Mouse (Mus musculus) kidney, adult 9 months (tissue): ENCODE measurements around the gene Usp19.

Experiments used
- DNase-seq: peaks from one replicate; pipeline ENCODE4 v3.0.0; 2022

The Usp19 gene

DNA sequence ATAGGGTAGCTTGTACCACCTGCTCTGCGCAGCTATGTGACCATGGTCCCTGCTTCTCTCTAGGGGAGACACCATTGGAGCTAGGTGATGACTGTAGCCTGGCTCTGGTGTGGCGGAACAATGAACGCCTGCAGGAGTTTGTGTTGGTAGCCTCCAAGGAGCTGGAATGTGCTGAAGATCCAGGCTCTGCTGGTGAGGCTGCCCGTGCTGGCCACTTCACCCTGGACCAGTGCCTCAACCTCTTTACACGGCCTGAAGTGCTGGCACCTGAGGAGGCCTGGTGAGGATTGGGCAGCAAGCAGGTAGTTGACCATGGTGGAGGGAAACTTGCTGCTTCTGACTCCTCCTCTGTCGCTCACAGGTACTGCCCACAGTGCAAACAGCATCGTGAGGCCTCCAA lies 8.8 kb downstream of the Usp19 start:
- no peak for DNase-seq

DNA sequence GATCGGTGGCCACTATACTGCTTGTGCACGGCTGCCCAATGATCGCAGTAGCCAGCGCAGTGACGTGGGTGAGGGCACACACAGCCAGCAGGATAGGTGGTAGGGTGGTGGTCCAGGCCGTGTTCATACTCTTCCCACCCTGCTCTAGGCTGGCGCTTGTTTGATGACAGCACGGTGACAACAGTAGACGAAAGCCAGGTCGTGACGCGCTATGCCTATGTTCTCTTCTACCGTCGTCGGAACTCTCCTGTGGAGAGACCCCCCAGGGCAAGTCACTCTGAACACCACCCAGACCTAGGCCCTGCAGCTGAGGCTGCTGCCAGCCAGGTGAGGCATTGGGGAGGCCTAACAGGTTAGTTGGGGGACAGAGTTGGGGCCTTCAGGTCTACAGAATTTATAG lies 9.5 kb downstream of the Usp19 start:
- no peak for DNase-seq

DNA sequence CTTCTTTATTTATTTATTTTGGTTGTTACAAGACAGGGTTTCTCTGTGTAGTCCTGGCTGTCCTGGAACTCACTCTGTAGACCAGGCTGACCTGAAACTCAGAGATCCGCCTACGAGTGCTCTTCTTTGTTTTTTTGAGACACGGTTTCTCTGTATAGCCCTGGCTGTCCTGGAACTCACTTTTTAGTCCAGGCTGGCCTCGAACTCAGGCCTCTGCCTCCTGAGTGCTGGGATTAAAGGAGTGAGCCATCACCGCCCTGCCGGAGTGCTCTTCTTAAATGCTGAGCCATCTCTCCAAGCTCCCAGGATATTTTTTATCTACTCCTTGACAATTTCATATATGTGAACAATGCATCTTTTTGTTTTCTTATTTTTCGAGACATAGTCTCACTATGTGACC lies 16.5 kb downstream of the Usp19 start:
- no peak for DNase-seq

DNA sequence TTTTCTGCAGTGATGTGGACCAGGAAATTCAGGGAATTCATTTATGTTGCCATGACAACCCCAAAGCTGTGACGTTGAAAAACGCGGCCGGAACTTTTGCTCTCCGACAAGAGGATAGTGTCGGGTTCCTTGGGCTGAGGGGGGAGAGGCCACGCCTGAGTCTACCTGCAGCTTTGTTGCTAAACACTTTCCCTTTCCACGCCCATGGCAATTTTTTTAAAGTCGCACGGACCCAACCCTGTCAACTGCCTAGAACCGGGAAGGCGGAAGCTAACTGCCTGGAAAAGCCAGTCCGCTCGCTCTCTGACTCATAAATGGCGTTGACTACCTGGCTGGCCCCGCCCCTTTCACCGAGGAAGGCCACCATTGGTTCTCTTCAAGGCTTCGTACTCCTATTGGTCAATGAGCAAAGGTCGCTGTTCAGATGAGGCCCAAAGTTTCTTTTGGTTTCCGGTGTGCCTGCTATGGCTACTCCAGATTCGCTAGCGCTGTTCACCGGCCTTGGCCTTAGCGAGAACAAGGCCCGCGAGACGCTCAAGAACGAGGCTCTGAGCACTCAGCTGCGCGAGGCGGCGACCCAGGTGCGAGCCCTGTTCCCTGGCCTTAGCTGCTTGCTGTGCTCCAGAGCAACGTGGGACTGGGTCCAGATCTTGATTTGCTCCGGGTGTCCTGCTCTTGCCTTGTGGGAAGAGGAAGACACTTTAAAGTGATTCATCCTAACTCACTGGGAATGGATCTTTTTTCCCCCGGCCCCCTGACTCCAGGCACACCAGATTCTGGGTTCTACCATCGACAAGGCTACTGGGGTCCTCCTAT lies 17.4 kb downstream of the Usp19 start, which contains the start of gene Qars:
TSS of gene Qars (plus strand) at position 88 of the 816 bp plus-strand sequence.
- DNase-seq, result peak; percentile 99

DNA sequence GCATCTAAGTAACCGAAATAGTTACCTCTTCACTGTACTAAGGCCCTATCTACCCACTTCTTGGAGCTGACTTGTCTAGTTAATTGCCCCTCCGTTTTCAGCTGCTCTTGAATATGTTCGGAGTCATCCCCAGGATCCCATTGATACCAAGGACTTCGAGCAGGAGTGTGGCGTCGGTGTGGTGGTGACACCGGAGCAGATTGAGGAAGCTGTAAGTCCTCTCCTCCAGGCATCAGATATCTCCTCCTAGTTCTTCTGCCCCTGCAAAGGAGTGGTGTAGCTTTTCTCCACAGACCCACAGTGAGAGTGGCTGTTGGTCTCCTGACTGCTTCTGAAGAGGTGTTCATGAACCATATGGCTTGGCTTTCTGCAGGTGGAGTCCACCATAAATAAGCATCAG lies 18.4 kb downstream of the Usp19 start:
- DNase-seq, result no peak

DNA sequence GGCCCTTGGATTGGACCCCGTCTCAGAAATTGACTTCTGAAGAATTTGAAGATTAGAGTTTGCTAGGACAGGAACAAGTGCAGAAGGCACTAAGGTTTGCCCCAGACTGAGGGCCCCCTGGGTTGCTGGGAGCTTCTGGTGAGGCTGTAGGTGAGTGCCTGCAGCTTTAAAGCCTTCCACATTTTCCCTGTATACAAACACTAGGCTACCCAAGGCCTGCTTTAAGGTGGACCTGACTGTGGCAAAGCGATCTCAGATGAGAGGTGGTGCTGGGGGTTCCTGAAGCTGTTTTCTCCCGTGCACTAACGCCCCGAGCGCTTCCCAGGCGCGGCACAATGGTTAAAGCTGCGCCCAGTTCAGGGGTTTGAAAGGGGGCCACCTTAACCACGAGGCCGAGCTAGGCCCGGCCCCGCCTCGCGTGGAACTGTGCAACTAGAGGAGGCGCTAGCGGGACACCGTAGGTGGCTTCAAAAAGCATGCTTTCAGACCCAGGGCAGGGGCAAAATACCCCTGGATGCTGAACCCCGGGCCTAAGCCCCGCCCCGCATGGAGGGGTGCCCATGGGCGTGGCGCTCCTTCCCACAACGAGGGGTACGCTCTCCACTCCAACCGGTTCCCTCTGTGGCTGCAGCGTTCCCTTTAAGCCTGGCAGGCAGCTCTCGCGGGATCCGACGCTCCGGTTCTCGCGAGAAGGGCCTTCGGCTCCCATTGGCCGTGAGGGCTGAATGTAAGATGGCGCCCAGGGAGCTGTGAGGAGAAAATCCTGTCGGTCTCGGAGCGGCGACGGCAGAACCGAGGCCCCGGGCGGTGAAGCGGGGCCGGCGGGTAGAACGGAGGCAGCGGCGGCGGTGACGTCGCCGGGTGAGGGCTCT lies 26.2 kb downstream of the Usp19 start, which contains the start of gene Qrich1:
TSS of gene Qrich1 (plus strand) at position 427 of the 872 bp plus-strand sequence.
- peak; percentile 97 for DNase-seq

DNA sequence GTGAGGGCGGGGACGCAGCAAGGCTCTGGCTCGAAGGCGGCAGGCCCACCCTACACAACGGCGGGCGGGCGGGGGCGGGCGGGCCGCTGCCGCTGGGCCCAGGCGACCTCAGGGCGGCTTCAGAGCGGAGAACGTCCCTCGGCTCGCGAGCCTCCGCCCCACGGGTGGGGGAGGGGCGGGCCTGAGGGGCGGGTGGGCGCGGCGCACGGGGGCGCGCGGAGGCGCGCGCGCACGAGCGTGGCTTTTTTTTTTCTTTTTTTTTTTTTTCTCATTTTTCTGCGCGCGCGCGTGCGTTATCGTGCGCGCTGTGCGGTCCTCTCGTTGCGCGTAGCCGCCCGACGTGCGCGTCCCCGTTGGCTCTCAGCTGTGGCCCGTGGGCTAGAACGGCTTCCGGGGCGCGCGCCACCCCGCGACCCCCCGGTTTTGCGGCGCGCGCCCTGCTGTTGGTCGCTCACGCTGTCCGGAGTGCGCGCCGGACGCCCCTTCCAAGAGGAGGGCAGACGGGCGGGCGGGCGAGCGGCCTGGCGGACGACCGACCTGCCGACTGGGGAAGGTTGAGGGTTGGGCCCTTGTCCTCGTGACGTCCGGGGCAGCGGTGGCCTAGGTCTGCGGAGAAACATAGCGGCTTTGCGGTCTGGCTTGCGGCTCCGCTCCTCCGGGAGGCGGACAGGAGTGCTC lies 27.0 kb downstream of the Usp19 start:
- peak; percentile 80 for DNase-seq

DNA sequence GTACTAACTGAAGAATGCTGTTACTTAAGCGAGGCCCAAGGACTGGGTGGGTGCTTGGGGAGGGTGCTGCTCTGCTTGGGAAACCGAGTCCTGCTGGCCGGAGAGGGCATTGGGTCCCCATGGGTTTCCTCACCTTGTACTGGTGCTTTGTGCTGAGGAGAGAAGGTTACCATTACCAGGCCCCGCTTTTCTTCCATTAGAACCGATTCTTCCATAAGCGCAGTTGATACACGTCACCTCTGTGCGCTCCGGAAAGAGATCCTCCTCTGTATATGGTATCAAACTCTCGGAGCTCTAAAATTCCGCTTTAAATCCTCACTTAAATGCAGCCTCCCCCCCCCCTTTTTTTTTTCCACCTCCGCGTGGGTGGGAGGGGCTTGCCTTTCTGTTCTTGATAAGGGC lies 27.5 kb downstream of the Usp19 start:
- no peak for DNase-seq

DNA sequence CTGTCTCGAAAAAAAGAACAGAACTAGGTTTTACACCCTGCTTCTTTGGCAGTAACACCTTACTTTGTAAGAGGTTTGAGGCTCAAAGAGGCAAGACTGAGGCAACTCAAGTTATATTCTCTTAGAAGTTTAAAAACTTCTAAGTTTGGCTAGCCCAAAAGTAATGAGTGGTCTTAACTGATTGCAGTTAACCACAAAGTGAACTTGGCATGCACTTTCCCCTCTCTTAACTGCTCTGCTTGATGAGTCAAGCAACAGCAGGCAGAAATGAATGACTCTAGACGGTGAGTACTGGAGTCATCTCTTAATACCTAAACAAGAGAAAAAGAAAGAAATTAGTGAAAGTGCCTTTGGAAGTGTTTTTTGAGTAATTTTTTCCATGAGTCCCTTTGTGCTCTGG lies 31.2 kb downstream of the Usp19 start:
- DNase-seq, result no peak

DNA sequence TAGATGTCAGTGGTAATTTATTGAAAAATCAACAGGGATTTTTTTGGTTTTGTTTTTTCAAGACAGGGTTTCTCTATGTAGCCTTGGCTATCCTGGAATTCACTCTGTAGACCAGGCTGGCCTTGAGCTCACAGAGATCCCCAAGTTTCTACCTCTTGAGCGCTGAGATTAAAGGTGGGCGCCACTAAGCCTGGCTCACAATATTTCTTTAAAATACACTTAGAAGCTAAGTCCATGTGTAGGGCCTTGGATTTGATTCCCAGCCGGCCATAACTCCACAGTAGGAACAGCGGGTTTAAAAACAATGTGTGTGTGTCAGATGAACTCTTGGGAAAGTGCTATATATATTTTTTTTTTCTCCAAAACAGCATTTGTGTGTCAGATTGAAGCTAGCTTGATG lies 32.9 kb downstream of the Usp19 start:
- no peak for DNase-seq

DNA sequence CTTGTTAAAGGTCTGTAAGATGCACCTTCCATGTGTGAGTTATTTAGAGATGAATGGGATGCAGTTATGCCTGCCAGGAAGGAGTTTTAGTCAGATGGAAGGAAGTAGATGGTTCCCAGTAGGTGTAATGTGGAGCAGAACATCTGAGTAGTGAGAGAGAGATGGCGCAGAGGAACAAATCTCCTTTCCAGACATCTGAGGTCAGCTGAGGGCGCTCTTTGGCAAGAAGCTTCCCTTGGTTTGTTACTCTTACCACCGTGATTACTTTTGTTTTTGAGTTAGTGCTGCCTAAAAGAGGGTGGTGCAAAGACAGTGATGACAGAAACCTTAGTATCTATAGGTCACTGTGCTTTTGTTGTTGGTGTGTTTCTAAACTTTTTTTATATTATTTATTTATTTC lies 35.0 kb downstream of the Usp19 start:
- DNase-seq, result no peak

DNA sequence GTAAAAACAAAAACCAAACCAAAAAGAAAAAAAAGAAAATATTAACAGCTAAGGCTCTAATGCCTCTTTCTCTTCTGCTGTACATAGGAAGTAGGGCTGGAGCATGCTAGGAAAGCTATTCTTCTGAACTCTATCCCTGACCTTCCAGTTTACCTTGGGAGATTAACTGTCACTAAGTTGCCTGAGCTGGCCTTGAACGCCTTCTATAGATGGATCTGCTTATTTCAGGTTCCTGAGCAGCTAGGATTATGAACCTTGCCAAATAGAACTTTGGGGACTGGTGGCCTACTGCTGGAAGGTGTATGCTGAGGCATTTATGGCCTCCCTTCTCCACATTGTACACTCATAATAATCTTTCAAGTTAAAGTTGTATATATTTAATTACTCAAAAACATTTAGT lies 40.6 kb downstream of the Usp19 start:
- DNase-seq, result no peak

DNA sequence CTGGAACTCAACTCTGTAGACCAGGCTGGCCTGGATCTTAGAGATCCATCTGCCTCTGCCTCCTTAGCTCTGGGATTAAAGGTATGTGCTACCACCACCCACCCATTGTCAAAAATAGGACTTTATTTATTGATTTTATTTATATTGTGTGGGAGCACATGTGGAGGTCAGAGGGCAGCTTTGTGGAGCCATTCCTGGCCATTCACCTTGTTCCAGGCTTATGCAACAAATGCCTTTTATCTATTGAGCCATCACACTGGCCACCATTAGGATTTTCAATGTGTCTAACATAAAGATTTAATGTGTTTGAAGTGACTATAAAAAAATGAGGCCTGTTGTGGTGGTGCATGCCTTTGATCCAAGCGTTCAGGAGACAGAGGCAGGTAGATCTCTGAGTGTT lies 41.1 kb downstream of the Usp19 start:
- no peak for DNase-seq

DNA sequence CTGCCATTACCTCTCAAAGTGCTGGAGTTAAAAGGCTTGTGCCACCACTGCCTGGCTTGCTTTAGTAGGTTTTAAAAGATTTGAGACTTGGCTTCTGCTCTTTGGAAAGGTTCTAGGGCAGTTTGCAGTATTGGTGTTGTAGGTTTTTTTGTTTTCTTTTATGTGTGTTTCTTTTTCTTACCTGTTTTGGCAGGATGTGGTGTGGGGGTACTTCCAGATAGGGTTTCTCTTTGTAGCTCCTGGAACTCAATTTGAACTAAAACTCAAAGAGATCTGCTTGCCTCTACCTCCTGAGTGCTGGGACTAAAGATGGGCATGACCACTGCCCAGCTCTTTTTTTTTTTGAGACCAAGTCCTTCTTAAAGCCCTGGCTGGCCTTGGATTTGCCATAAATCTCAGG lies 50.4 kb downstream of the Usp19 start:
- no peak for DNase-seq

DNA sequence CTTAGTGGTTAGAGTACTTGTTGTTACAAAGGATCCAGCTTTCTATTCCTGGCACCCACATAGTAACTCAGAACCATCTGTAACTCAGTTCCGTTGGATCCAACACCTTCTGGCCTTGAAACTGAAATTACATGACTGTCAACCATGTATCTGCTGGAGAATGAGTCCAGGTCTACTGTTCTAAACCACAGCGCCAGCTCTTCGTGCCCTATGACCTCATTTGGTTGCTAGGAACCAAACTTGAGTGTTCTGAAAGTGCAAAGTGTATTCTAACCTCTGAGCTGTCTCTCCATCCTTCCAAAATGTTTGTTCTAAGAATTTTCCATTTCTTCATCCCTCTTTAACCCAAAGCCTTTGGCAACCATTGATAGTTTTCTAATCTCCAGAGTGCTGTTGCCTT lies 55.6 kb downstream of the Usp19 start:
- DNase-seq, result peak; percentile 13

DNA sequence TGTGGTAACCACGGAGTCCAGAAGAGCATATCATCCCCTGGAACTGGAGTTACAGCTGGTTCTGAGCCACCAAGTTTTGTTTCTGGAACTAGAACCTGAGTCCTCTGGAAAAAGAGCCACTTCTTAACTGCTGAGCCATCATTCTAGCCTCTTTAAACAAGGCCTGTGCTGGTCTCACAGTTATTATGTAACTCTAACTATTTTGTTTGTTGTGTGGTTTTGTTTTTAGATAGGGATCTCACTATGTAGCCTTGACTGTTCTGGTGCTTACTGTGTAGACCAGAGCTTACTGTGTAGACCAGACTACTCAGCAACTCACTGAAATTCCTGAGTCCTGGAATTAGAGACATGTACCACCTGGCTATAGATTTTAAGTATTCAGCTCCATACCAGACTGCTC lies 56.5 kb downstream of the Usp19 start:
- DNase-seq, result no peak
